Mouse (Mus musculus) thymus, adult 2 months (tissue): ENCODE data around the gene Ror1.

Source experiments
- CTCF ChIP-seq: fragments of 200-500 bp; IDR thresholded peaks from 2 replicates; pipeline ENCODE4 v1.5.1; 2012; ENCODE audit warnings: mild to moderate bottlenecking, control low read depth, low read length, moderate library complexity, borderline replicate concordance; ENCODE audit not compliant: control insufficient read depth, poor library complexity, insufficient read depth; ENCODE audit errors: extremely low read depth
- POLR2A ChIP-seq: fragments of 200-500 bp; IDR thresholded peaks from 2 replicates; pipeline ENCODE4 v1.6.1; 2012; ENCODE audit warnings: mild to moderate bottlenecking, low read length, control low read depth, moderate library complexity; ENCODE audit not compliant: control insufficient read depth, poor library complexity, insufficient read depth; ENCODE audit errors: extremely low read depth

DNA sequence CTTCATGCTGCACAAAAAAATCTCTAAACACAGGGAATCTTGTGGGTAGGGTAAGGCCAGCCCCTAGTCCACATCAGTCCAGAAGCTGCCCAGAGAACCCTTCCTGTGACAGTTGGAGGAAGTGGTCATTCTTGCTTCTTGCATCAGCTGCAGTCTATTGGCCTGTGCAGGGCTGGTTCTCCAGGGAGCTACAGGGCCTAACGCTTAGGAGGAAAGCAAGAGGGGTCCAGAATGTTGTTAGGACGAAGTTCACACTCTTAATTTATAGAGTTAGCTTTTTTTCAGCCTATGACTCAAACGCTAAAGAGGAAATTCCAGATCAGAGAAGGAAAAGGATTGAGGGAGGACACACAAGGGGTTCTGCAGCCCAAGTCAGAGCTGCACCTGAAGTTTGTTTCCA, 351.3 kb downstream of the Ror1 start:
- TF ChIP-seq CTCF (no peak), POLR2A (no peak)
